Mouse (Mus musculus): ENCODE measurements around the gene Wwox.
"Not testable (repeated sequence)": the region's sequence is repeated elsewhere in the genome, so short reads cannot be mapped to it uniquely, and the experiment has no call there.

The Wwox gene

DNA sequence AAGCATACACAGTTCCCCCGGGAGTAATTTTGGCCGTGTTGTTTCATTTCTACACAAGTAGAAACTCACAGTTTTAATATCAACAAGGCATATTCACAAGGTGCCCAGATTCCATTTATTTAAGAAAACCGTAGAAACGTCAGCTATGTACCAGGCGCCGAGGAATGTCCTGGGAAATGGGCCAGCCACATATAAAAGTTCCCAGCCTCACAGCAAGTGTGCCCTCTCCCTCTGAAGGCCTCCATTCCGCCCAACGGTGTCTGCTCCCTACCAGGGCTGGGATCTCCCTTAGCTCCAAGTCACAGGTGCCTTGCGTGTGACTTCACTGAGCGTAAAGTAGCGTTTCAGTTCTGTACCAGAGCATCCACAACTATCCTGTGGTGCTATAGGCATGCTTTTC is 346.4 kb downstream of the Wwox start:
- no peak for DNase-seq (ENCODE audit: extremely low spot score, low read depth, low spot score)

DNA sequence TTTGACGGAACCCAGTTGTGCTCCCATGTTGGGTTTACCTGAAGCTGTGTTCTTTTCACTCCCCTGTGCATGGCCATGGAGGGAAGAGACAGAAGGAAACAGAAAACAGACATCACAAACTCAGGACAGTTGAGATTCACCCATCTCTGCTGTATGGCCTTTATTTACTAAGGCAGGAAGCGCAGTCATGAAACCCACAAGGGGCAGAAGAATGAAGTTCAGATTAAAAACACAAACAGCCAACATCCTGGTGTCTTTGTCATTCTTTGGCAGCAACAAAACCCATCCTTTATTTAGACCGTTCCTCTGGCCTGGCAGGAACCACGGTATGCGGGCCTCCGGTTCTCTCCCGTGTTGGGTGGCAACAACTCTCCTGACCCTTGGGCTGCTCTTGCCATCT is 350.2 kb downstream of the Wwox start:
- no peak for DNase-seq (ENCODE audit: extremely low spot score, low read depth, low spot score)

DNA sequence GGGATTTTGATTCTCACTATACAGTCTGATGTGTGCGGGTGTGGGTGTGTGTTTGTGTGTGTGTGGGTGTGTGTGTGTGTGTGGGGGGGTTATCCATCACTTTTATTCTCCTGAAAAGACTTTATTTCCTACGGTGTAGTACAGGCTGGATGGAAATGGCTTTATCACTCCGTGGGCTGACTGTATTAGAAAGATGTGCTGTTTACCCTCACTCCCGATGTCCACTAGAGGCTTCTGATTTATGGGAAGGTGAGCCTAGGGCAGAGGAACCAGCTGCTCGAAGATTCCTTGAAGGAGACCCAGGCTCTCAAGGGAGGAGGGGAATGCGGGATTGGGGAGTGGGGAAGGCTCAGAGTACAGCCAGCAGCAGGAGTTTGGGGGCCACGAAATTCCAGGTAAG is 351.3 kb downstream of the Wwox start:
- no peak for DNase-seq (ENCODE audit: extremely low spot score, low read depth, low spot score)

DNA sequence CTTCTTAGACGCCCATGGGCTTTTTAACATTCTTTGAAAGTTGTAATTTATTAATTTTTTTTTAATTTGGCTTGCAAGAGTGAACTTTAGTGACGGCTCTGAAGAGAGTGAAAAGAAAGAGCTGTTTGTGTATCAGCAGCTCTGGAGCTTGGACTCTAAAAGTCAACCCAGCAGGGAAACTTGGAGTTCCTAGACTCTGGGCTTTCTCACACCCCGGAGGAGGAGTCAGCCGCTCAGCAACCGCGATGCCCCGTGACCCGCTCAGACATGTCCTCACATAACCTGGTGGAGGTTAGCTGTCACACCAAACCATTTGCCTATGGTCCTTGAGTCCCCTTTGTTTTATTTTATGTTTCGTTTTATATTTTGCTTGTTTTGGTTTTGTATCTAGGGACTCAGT is 354.2 kb downstream of the Wwox start:
- no peak for DNase-seq (ENCODE audit: extremely low spot score, low read depth, low spot score)

DNA sequence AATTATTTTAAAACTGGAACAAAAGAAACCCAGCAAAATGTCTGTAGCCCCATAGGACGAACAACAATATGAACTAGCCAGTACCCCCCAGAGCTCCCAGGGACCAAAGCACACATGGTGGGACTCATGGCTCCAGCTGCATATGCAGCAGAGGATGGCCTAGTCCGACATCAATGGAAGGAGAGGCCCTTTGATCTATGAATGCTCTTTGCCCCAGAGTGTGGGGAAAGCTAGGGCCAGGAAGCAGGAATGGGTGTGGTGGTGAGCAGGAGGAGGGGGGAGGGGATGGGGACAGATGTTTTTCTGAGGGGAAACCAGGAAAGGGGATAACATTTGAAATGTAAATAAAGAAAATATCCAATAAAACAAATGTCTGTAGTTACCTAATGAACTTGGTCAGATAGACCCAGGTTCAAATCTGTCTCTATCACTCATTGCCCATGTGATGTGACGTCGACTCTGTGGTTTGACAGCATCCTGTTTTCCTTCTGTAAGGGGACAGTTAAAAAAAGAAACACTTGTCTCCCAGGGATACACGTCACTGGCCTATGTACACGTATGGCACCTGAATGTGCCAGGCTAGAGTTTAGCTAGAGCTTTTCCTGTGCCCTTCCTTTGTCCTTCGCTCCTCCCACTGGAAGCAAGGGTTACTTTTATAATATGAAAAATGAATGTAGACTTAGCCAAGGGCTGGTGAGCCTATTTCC is 362.1 kb downstream of the Wwox start:
- no peak for DNase-seq (ENCODE audit: extremely low spot score, low read depth, low spot score)

DNA sequence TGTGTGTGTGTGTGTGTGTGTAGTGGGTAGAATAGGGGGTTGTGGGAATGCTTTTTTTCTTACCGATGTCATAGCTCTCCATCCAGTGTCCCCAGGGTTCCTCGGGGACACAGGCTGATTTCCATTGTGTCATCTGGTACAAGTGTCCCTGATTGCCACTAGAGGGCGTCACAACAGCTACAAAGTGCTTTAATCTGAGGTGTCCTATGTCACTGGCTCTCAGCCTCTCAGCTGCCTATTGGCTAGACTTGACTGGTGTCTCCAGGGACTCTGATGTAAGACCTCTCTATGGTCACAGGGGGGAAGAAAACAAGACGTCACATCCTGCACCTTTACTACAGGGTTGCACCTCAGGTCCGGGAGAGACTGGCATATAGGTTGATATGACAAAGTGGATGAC is 363.7 kb downstream of the Wwox start:
- DNase-seq (ENCODE audit: extremely low spot score, low read depth, low spot score) = no peak

DNA sequence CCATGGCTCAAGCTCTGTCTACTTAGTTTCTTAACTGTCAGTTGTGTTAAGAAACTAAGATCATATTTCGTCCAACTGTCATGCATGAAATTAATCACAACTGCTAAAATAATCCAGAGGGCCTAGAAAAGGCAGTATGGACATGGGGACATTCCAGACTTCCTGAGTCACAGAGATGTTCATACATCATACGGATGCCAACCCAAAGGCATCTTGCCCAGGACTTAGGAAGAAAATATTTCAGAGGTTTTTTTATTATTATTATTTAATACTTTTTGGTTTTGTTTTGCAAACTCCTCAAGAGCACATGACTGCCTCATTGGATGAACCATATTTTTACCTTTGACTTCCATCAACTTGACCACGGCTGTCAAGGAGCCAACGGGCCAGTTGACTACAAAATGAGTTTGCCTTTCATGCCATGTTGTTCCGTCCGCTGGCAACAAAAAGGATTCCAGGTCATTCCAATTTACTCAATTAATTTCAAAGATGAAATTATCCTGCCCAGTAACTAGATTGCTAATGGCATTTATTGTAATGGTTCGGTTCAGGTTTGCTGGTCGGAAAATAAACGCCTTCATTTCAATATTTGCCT is 367.5 kb downstream of the Wwox start:
- no peak for DNase-seq (ENCODE audit: extremely low spot score, low read depth, low spot score)

DNA sequence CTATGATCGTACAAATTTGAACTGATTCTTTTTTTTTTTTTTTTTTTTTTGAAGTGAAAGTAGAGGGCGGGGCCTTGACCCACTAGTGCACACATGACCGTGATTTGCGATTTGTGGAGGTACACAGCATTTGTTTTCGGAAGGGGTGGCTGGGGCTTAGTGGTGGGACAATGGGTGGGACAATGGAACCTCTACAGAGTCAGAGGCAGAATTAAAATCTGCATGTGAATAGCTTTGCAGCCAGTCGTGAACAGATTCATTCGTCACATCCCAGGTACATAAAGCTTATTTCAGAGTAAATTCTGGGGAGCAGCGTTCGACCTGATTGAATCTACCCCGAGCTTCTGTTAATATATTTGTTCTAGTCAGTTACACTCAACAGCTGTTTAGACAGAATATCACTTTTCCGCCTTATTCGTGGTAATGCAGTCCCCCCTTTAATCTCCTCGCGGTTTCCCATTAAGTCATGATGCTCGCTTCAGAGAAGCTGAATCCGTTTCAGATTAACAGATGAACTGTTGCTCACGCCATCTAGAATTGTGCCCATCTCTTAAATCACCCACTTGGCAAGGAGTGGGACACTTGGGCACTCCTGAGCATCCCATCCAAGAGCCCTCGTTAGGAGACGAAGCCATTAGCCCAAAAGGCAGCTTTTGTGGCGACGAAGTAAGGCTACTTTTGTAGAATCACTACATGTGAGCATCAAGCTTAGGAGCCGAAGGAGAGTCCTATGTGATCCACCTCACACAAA is 368.4 kb downstream of the Wwox start:
- no peak for DNase-seq (ENCODE audit: extremely low spot score, low read depth, low spot score)

DNA sequence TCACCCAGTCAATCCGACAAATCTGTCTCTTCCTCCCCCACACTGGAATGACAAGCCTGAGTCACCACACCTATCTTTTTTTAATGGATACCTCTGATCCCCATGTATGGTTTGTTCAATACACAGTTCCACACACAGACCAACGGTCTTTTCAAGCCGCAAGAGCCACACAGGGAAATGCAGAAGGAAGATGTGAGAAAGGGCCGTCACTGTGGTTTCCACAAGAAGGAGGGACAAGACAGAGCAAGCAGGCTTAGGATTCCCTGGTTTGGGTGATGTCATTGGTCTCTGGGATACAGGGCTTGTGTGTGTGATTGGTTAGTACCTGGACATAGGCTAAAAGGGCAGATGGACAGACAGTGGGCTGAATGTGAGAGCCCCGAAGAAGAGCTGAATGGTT is 371.0 kb downstream of the Wwox start:
- DNase-seq (ENCODE audit: extremely low spot score, low read depth, low spot score) = no peak

DNA sequence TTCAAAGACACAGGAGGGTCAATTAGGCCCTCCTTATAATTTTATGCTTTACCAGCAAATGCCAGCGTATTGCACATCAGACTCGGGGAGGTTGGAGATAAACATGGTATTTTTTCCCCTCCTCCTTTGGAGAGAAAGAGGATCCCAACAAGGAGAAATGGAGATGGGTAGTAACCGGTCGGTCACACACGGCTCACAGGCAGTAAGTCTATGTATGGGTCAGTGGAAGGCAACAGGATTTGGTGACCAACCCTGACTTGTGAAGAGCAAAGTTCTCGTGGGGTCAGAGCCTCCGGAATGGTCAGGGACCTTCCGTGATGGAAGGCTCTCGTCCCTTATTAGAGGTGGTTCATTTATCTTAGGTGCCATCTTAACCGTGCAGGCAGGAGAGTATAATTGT is 374.4 kb downstream of the Wwox start:
- no peak for DNase-seq (ENCODE audit: extremely low spot score, low read depth, low spot score)

DNA sequence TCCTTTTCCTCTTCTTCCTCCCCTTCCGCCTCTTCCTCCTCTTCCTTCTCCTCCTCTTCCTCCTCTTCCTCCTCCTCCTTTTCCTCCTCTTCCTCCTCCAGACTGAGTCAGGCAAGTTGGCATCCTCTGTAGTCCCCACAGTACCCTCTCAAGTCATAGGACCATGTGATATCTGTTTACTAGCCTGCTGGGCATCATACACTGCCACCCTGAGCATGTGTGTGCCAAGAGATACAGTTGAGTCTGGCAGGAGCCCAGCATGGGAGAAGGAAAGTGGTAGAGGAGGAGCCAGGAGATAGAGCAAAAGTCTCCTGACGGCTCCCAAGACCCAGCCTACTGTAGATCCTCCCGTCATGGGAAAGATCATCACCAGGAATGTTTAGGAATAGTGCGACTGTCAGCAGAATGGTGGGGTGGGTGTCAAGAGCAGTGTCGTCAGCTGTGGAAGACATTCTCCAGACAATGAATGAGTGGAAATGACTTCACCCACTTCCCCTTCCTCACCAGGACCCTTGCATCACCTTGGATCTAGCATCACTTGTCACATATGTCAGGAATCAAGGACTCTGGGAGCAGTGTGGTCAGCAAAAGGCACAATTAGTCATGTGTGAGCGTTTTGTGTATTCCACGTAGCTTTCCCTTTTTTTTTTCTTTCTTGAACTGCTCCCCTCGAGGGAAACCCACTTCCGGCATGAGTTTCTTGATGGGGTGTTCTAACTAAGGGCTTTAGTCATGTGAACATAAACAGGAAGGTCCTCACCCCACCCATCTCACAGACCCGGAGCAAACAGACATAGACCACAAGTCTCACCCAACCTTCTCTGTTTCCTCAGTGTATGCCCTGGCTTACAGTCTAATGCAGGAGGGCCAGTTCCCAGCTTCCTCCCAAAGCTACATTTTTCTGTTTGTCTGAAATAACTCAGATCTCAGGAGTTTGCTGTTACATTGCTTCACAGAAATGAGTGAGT is 375.6 kb downstream of the Wwox start:
- DNase-seq (ENCODE audit: extremely low spot score, low read depth, low spot score) = no peak

DNA sequence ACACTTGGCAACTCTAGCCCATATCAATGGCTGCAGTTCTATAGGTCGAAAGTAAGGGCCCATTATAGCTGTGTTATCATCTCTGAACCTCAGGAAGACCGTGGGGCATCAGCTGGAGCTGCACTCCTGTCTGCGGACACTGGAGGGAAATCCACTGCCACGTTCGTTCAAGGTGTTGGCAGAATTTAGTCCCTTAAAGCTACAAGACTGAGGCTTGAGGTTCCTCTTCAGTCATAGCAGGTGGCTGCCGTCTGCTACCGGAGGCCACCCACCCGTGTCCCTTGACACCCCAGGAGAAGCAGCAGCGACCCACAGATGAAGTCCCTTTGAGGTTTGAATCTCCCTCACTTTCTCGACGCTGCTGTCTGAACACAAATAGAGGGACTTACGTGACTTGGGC is 376.9 kb downstream of the Wwox start:
- DNase-seq (ENCODE audit: extremely low spot score, low read depth, low spot score) = no peak

DNA sequence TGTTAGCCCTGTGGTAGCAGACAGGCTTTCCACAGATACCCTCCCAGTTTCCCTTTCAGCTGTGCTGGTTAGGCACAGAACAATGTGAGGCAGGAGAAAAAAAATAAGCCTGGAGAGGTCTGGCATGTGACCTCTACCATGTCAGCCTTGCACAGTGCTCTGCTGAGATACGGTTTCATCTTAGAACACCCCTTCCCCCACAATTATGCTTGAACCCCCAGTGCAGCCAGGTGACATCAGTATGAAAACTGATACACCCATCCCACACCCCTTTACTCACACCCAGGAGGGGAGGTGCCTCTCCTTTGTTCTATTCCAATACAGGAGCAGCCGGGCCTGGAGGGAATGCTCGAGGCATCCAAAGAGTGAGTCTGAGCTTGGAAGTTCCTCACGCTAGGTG is 377.5 kb downstream of the Wwox start:
- no peak for DNase-seq (ENCODE audit: extremely low spot score, low read depth, low spot score)

DNA sequence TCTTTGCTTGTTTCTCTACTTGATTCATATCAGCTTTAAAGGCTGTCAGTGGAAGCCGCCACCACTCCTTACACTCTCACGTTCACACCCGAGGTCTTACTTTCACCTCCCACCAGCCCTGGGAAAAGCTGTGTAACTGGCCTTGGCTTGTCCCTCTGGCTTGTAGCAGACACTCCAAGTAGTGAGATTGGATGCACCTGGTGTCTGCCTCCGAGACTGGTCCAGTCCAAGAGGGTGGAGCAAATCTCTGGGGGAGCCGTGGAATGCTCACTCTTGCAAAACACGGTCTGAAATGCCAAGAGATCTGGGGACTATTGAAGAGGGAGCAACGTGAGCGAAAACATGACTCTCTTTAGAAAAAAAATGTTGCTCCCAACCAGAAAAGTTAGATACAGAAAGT is 382.1 kb downstream of the Wwox start:
- DNase-seq (ENCODE audit: extremely low spot score, low read depth, low spot score) = no peak

DNA sequence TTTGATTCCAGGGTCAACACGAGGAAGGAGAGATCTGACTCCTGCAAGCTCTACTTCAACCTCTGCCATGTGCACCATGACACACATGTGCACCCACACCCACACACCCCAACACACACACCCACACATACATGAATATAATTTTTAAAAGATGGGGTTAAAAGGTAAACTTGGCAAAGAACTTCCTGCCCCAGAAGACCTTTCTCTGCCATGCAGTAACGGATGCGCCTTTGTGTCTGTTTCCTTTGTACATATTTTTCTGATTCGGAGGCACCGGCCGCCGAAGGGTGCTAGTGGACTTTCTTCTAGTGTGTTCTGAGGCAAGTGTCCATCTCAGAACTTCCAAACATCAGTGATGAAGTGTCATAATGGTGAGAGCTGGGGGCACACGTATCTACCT is 386.0 kb downstream of the Wwox start:
- no peak for DNase-seq (ENCODE audit: extremely low spot score, low read depth, low spot score)

DNA sequence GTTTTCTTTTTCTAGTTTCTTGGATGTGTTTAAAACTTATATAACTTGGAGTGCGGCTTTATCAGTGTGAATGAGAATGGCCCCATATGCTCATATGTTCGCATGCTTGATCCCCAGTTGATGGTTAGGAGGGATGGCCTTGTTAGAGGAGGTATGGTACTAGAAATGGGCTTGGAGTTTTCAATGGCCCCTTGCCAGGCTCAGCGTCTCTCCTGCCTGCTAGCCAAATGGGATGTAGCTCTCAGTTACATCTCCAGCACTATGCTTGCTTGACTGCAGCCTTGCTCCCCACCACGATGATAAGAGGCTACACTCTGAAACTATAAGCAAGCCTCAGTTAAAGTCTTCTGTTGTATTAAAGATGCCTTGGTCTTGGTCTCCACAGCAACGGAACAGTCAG is 387.5 kb downstream of the Wwox start:
- DNase-seq (ENCODE audit: extremely low spot score, low read depth, low spot score) = no peak

DNA sequence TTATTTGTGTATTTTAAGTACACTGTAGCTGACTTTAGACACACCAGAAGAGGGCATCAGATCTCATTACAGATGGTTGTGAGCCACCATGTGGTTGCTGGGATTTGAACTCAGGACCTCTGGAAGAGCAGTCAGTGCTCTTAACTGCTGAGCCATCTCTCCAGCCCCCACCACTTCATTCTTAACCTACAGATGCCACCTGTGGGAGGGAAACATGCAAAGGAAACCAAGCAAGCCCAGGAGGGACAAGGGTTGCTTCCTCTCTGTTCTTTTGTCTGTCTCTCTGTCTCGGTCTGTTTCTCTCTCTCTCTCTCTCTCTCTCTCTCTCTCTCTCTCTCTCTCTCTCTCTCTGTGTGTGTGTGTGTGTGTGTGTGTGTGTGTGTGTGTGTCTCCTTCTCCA is 388.4 kb downstream of the Wwox start:
- not testable (repeated sequence) for DNase-seq (ENCODE audit: extremely low spot score, low read depth, low spot score)

DNA sequence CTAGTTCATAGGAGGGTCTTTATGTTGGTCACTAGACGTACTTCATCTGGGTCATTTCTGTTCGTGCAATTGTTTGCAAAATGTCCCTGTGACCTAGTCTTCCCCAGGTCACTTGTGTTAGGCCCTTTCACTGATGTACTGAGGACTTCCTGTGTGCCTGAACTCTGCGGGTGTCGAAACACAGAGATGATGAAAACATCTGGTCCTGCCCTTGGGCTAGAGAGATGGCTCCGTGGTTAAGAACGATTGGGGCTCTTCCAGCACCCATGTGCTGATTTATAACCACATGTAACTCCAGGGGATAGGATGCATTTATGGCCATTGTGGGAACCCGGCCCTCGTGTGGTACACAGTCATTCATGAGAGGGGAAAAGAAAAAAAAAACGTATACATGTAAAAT is 392.1 kb downstream of the Wwox start:
- no peak for DNase-seq (ENCODE audit: extremely low spot score, low read depth, low spot score)

DNA sequence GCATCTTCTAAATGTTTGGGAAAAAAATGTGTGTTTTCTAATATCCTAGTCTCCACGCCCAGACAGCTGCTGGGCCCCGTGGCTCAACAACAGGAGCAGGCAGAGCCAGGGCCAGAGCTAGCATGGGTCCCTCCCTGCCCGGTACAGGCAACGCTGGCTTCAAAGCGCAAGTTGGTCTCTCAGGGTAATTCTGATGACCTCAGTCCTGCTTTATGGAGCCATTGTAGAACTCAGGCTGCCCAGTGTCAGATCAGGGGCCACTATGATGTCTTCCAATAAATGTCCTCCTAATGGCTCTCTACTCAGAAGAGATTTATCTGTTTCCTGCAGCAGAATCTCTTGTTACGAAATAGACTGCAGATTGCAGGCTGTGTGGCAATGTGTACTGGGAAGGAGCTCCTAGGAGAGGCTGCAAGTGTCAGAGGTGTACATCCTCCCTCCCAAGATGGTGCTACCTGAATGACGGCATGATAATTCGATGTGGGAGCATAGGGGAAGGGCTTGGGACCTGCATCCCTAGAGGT is 392.9 kb downstream of the Wwox start:
- no peak for DNase-seq (ENCODE audit: extremely low spot score, low read depth, low spot score)

DNA sequence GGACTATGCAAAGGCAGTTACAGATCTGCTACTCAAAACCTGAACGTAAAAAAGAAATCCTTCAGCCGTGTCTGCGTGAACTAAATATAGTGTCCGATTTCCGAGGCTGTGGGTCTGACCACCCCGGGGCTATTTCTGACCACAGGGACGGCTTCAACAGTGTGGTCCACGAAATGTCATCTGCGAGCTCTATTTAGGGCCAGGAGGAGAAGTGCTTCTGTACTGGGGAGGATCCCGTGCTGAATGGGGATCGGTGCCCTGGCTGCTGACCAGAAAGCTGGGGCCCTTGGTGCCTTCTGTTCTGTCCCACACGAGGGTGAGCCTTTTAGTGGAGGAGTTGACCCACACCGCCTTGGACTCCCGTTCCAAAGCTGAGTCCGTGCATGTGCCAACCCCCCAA is 395.3 kb downstream of the Wwox start:
- no peak for DNase-seq (ENCODE audit: extremely low spot score, low read depth, low spot score)

DNA sequence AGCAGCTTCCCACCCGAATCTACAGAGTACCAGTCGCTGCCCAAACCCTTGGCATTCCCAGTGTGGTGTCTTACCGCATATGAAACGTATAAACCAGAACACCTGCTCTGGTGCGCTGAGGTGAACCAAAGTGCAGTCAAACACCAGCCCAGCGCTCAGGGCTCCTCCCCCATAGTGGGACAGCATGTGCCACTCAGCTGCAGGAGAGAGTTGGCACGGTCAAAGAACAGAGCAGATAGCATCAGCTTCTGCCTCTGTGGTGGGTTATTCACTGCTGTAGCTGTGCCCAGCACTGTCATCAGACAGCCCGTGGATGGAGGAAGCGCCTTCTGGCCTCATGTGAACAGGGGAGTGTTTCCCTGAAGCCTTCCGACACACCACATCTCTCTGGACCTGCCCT is 400.5 kb downstream of the Wwox start:
- DNase-seq (ENCODE audit: extremely low spot score, low read depth, low spot score) = no peak

Measured in hindlimb bud, embryonic 11.5 days (tissue).